Mouse (Mus musculus) WW6 (cell line): ENCODE measurements around the gene Nin.

Source experiments
- DNase-seq: peaks from one replicate; pipeline ENCODE4 v3.0.0-alpha.2; 2013; ENCODE audit warnings: low read depth, low spot score

Gene Nin

GRCm38 (mm10) chr12:70119552-70119951 lies 6.0 kb upstream of the Nin start:
- no peak for DNase-seq

- DNase-seq, result no peak
Measured at GRCm38 (mm10) chr12:70118721-70119345, 5.3 kb upstream of the Nin start.

- DNase-seq, result no peak
Measured at GRCm38 (mm10) chr12:70117146-70117545, 3.6 kb upstream of the Nin start.

- DNase-seq, result no peak
Measured at GRCm38 (mm10) chr12:70112090-70112383, 1.5 kb downstream of the Nin start.

- no peak for DNase-seq
Measured at GRCm38 (mm10) chr12:70111367-70112089, 2.0 kb downstream of the Nin start.

GRCm38 (mm10) chr12:70111117-70111366 lies 2.5 kb downstream of the Nin start:
- DNase-seq, result no peak

- no peak for DNase-seq
Measured at GRCm38 (mm10) chr12:70110375-70111116, 3.0 kb downstream of the Nin start.

- DNase-seq, result no peak
Measured at GRCm38 (mm10) chr12:70109921-70110320, 3.6 kb downstream of the Nin start.

- no peak for DNase-seq
Measured at GRCm38 (mm10) chr12:70108104-70108503, 5.4 kb downstream of the Nin start.

- no peak for DNase-seq
Measured at GRCm38 (mm10) chr12:70106508-70106907, 7.0 kb downstream of the Nin start.

GRCm38 (mm10) chr12:70105885-70106284 lies 7.6 kb downstream of the Nin start:
- no peak for DNase-seq

- DNase-seq, result no peak
Measured at GRCm38 (mm10) chr12:70104776-70105420, 8.6 kb downstream of the Nin start.

GRCm38 (mm10) chr12:70104199-70104598 lies 9.3 kb downstream of the Nin start:
- no peak for DNase-seq

- DNase-seq, result no peak
Measured at GRCm38 (mm10) chr12:70103257-70103656, 10.3 kb downstream of the Nin start.

- DNase-seq, result no peak
Measured at GRCm38 (mm10) chr12:70102426-70102825, 11.1 kb downstream of the Nin start.

GRCm38 (mm10) chr12:70101823-70102222 lies 11.7 kb downstream of the Nin start:
- no peak for DNase-seq

- DNase-seq, result no peak
Measured at GRCm38 (mm10) chr12:70097901-70098300, 15.6 kb downstream of the Nin start.

GRCm38 (mm10) chr12:70097316-70097715 lies 16.2 kb downstream of the Nin start:
- no peak for DNase-seq

- DNase-seq, result no peak
Measured at GRCm38 (mm10) chr12:70093266-70093893, 20.1 kb downstream of the Nin start.

- no peak for DNase-seq
Measured at GRCm38 (mm10) chr12:70088297-70088696, 25.2 kb downstream of the Nin start.

- no peak for DNase-seq
Measured at GRCm38 (mm10) chr12:70085351-70085750, 28.2 kb downstream of the Nin start.

- DNase-seq, result no peak
Measured at GRCm38 (mm10) chr12:70084198-70084597, 29.3 kb downstream of the Nin start.
